Mouse (Mus musculus): Measurements from ENCODE around the gene Cul7. TPM values are rescaled to one million over a fixed set of nuclear protein-coding genes. Genes with fewer than 3 reads are reported as not detected.

The Cul7 gene
- polyA plus RNA-seq, 1 experiment from 2014 or later: 28.2 TPM

DNA sequence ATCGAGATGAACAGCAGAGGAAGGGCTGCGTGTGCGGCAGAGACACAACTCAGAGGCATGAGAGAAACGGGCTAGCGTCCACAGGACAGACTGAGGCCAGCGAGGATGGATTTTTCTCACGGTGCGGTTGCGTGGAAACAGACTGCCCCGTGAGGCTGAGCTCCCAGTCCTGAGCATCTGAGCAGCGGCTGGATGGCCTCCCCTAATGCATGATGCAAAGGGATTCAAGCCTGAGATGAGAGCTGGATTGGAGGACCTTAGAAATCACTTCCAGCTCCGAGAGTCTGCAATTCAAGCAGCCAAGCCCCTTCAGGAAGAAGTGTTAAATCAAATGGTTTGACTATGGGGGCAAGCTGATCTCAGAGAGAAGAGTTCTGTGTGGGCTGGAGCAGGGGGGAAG is 51.4 kb downstream of the Cul7 start:
- DNase-seq (ENCODE audit: low spot score) (no peak), ATAC-seq (replicated peaks; ENCODE audit: low FRiP score) (no peak)
- Histone ChIP-seq H3K9ac (ENCODE audit: low read depth, low read length) (no peak overlapping the region), H3K4me2 (no peak overlapping the region), H3K4me1 (replicated peaks; ENCODE audit: control insufficient read depth, insufficient read depth, low read length) (peaks cover 23% of the 10 kb centered on the region), H3K9me3 (ENCODE audit: control insufficient read depth, low read length) (no peaks in the 10 kb centered on the region), H3K27me3 (replicated peaks; ENCODE audit: control insufficient read depth, insufficient read depth, low read length) (no peaks in the 10 kb centered on the region), H3K36me3 (ENCODE audit: control insufficient read depth, insufficient read depth, low read length) (peaks cover 10% of the 10 kb centered on the region; the same call in 1 of the 2 replicates), H3K27ac (ENCODE audit: low read depth, low read length) (no peak overlapping the region), H3K4me3 (ENCODE audit: low read depth, low read length) (no peak overlapping the region)
- WGBS: 82% methylated on average over 12 of the region's 12 CpGs

DNA sequence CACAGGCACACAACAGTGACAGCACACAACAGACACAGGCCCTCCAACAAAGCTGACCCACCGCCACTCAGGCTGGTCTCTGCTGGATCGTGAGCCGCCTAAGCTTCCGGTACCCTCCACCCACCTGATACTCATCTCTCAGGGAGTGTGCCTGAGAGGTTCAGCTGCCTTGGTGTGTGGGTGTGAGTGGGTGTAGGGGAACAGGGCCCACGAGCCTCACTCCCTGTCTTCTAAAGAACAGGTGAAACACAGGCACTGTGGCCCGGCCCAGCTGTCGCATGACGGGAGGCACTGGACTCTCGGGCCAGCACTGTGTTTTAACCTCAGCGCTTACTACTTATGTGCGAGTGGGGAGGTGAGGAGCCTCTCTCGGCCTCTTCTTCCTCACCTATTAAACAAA is 52.0 kb downstream of the Cul7 start:
- WGBS: 78% methylated on average over 12 of the region's 12 CpGs
- Histone ChIP-seq H3K27me3 (replicated peaks; ENCODE audit: control insufficient read depth, insufficient read depth, low read length) (no peaks in the 10 kb centered on the region), H3K27ac (ENCODE audit: low read depth, low read length) (no peak overlapping the region), H3K9me3 (ENCODE audit: control insufficient read depth, low read length) (no peaks in the 10 kb centered on the region), H3K4me2 (no peak overlapping the region), H3K9ac (ENCODE audit: low read depth, low read length) (0 out of 2 replicates have a peak overlapping the region, but pooled peaks have one; percentile 11), H3K36me3 (ENCODE audit: control insufficient read depth, insufficient read depth, low read length) (peaks cover 10% of the 10 kb centered on the region; the same call in 1 of the 2 replicates), H3K4me1 (replicated peaks; ENCODE audit: control insufficient read depth, insufficient read depth, low read length) (peaks cover 23% of the 10 kb centered on the region), H3K4me3 (ENCODE audit: low read depth, low read length) (no peak overlapping the region)
- DNase-seq (ENCODE audit: low spot score) (no peak), ATAC-seq (replicated peaks; ENCODE audit: low FRiP score) (no peak)

DNA sequence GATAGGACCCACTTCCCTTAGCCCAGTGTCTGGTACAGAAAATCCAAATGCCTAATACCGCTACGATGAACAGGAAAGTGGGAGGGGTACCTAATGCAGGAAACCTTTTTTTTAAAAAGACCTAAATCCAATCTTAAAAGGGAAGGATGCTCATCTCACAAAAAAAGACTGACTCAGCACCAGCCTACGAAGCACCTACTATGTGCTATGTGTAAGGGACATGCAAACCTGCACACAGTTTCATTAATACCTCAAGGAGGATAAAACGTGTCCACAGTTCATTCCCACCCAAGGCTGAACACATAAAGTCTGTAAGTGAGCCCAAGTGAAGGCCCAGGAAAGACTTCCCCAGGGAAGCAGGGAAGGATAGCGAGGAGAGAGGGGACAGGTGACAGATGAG is 52.4 kb downstream of the Cul7 start:
- Histone ChIP-seq H3K9ac (ENCODE audit: low read depth, low read length) (peak overlapping the region; percentile 74; the same call in 1 of the 2 replicates), H3K4me3 (ENCODE audit: low read depth, low read length) (0 out of 2 replicates have a peak overlapping the region, but pooled peaks have one; percentile 76), H3K36me3 (ENCODE audit: control insufficient read depth, insufficient read depth, low read length) (peaks cover 10% of the 10 kb centered on the region; the same call in 1 of the 2 replicates), H3K4me2 (peak overlapping the region; percentile 82), H3K27me3 (replicated peaks; ENCODE audit: control insufficient read depth, insufficient read depth, low read length) (no peaks in the 10 kb centered on the region), H3K27ac (ENCODE audit: low read depth, low read length) (no peak overlapping the region), H3K9me3 (ENCODE audit: control insufficient read depth, low read length) (no peaks in the 10 kb centered on the region), H3K4me1 (replicated peaks; ENCODE audit: control insufficient read depth, insufficient read depth, low read length) (peaks cover 23% of the 10 kb centered on the region)
- ATAC-seq (replicated peaks; ENCODE audit: low FRiP score): no peak
- no peak for DNase-seq (ENCODE audit: low spot score)
- 83% methylated on average over 5 of the region's 5 CpGs for WGBS

DNA sequence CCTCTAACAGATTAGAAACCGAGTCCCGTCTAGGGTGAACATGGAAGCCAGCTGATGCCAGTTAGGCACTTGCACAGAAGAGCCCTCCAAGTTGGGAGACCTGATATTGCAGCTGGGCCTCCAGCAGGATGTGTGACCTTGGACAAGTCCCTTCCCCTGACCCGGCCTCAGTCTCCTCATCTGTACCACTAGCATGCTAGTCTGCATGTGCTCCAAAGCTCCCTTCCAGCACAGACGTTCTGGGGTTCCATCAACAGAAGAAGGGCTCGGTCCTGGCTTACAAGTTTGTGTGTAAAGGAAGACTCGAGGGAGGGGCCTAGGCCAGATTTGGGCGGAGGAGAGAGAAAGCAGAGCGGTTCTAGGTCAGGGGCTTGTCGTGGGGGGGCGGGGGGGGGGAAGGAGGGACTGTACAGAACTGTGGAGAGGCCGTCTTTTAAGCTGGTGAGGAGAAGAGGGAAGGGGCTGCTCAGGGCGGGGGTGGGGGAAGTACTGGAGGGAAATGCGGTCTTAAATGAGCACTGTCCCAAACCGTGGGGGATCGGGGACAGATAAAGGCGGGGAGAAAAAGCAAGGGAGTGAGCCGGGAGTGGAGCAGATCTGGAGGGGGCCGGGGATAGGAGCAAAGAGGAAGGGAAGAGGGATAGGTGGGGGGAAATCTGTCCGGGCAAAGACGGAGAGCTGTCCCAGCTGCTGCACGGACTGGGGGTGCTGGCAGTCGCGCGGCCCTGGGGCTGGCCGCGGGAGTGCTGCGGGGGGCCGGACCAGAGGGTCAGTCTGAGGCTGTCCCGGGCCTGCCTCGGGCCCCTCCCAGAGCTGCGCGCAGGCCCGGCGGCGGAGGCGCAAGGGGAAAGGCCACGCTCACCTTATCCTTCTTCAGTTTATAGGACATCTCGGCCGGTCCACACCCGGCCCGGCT is 54.1 kb downstream of the Cul7 start:
- Histone ChIP-seq H3K27me3 (replicated peaks; ENCODE audit: control insufficient read depth, insufficient read depth, low read length) (no peaks in the 10 kb centered on the region), H3K9ac (ENCODE audit: low read depth, low read length) (peak overlapping the region; percentile 74), H3K9me3 (ENCODE audit: control insufficient read depth, low read length) (no peaks in the 10 kb centered on the region), H3K4me1 (replicated peaks; ENCODE audit: control insufficient read depth, insufficient read depth, low read length) (peaks cover 23% of the 10 kb centered on the region), H3K4me2 (peak overlapping the region; percentile 82), H3K36me3 (ENCODE audit: control insufficient read depth, insufficient read depth, low read length) (peaks cover 5% of the 10 kb centered on the region; the same call in 1 of the 2 replicates), H3K4me3 (ENCODE audit: low read depth, low read length) (peak overlapping the region; percentile 76), H3K27ac (ENCODE audit: low read depth, low read length) (peak overlapping the region; percentile 57)
- 3% methylated on average over 40 of the region's 41 CpGs for WGBS
- ATAC-seq (replicated peaks; ENCODE audit: low FRiP score) (peak; percentile 63), DNase-seq (ENCODE audit: low spot score) (peak; percentile 47)

DNA sequence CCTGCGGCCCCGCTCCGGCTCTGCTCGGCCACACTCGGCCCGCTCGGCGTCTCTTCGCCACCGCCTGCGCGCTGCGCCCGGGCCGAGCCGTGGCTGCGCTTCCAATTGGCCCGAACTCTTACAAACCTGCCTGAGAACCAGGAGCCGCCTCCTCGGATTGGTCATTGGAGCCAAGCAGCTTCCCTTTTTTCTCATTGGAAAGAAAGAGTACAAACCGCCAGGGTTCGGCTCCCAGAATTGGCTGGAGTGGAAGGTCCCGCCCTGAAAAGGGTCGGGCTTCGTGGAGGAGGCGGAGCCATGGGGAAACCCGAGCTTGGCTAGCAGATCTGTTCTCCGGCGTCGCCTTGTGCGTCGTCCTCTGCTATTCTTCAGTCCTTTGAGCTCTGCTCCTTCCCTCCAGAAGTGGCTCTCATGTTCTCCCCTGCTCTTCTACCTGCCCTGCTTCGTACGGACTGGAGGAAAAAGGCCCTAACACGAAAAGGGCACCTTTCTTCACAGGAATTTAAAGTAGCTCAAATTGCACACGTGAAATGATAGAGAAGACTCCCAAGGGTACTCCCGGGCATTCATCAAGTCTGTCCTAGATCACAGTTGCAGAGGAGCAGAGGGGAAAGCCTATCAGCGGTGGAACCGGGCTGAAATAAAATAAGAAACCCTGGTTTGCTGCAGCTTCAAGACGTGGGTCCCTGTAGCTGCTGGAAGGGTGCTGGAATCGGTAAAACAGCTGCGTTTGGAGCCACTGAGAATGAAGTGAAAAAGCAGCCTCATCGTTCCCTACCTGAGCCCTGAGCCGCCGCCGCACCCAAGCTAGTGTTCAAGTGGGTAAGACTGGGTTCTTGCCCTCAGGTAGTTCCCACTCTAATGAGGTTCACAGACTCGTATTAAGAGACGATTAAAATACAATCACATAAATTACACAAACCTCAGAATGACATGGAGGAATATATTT is 55.0 kb downstream of the Cul7 start, which contains the start of gene Ppp2r5d:
TSS of gene Ppp2r5d (minus strand) at position 225 of the 949 bp plus-strand sequence.
- ATAC-seq (replicated peaks; ENCODE audit: low FRiP score) (peak; percentile 94), DNase-seq (ENCODE audit: low spot score) (peak; percentile 89)
- H3K27ac ChIP-seq (ENCODE audit: low read depth, low read length): peak within 1 kb of the TSS; percentile 78
- no peaks in the 10 kb centered on the region for H3K27me3 ChIP-seq (replicated peaks; ENCODE audit: control insufficient read depth, insufficient read depth, low read length)
- H3K36me3 ChIP-seq (ENCODE audit: control insufficient read depth, insufficient read depth, low read length): no peaks in the 10 kb centered on the region
- no peaks in the 10 kb centered on the region for H3K9me3 ChIP-seq (ENCODE audit: control insufficient read depth, low read length)
- H3K9ac ChIP-seq (ENCODE audit: low read depth, low read length): peak within 1 kb of the TSS; percentile 74
- H3K4me3 ChIP-seq (ENCODE audit: low read depth, low read length): peak within 1 kb of the TSS; percentile 76
- peak within 1 kb of the TSS; percentile 90 for H3K4me2 ChIP-seq
- H3K4me1 ChIP-seq (replicated peaks; ENCODE audit: control insufficient read depth, insufficient read depth, low read length): peaks cover 23% of the 10 kb centered on the region
- WGBS: 1% methylated on average over 48 of the region's 48 CpGs

DNA sequence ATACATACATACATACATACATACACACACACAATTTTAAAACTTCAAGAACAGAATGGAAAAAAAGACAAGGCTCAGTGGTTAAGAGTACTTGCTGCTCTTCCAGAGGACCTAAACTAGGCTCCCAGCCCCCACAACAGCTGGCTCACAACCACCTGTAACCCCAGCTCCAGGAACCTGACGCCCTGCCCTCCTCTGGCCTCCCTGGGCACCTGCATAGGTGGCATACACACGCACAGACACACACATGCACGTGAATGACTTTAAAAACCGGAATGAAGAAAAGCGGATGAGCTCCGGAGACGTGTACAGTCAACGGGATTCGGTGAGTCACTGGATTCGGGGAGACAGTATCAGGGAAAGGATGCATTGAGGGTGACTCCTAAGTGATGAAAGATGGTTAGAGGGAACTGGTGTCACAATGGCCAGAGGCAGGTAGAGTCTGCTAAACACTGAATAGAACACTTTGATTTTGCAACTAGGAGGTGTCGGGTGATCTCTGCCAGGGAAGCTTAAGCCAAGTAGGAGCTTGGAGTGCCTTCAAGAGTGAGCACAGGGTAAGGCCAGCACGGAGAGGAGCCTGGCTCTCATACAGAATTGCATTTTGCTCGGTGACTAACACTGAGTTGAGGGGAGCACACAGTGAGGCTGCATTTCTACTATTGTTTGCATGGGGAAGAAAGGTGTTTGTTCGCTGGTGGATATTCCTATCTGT is 56.4 kb downstream of the Cul7 start:
- no peaks in the 10 kb centered on the region for H3K36me3 ChIP-seq (ENCODE audit: control insufficient read depth, insufficient read depth, low read length)
- H3K9ac ChIP-seq (ENCODE audit: low read depth, low read length): no peak overlapping the region
- no peak overlapping the region for H3K4me3 ChIP-seq (ENCODE audit: low read depth, low read length)
- H3K27me3 ChIP-seq (replicated peaks; ENCODE audit: control insufficient read depth, insufficient read depth, low read length): no peaks in the 10 kb centered on the region
- H3K27ac ChIP-seq (ENCODE audit: low read depth, low read length): no peak overlapping the region
- peaks cover 23% of the 10 kb centered on the region for H3K4me1 ChIP-seq (replicated peaks; ENCODE audit: control insufficient read depth, insufficient read depth, low read length)
- ATAC-seq (replicated peaks; ENCODE audit: low FRiP score) (no peak), DNase-seq (ENCODE audit: low spot score) (no peak)
- no peak overlapping the region for H3K4me2 ChIP-seq
- H3K9me3 ChIP-seq (ENCODE audit: control insufficient read depth, low read length): no peaks in the 10 kb centered on the region
- 90% methylated on average over 14 of the region's 14 CpGs for WGBS

DNA sequence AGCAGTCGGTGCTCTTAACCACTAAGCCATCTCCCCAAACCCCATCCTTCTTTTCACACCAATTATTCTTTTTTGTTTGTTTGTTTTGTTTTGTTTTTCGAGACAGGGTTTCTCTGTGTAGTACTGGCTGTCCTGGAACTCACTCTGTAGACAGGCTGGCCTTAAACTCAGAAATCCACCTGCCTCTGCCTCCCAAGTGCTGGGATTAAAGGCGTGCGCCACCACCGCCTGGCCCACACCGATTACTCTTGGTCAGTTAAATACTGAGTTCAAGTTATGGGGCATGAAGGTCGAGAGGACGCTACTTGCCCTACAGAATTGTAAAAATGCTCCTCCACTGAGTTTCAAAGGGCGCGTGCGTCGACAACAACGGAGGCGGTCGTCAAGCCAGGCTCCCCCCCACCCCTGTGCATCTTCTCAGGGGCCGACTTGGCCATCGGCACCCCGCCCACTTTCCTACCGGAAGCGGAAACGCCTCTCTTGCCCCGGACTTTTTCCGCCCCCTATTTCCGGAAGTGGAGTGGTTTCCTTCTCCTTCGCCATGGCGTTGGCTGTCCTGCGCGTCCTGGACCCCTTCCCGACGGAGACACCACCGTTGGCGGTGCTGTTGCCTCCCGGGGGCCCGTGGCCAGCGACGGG is 60.9 kb downstream of the Cul7 start, which contains the start of gene Pex6:
TSS of gene Pex6 (plus strand) at position 505 of the 639 bp plus-strand sequence.
- ATAC-seq (replicated peaks; ENCODE audit: low FRiP score) (peak; percentile 86), DNase-seq (ENCODE audit: low spot score) (peak; percentile 93)
- Histone ChIP-seq H3K4me3 (ENCODE audit: low read depth, low read length) (peak within 1 kb of the TSS; percentile 99), H3K9me3 (ENCODE audit: control insufficient read depth, low read length) (no peaks in the 10 kb centered on the region), H3K36me3 (ENCODE audit: control insufficient read depth, insufficient read depth, low read length) (peaks cover 2% of the 10 kb centered on the region; the same call in 1 of the 2 replicates), H3K9ac (ENCODE audit: low read depth, low read length) (peak within 1 kb of the TSS; percentile 82), H3K27ac (ENCODE audit: low read depth, low read length) (peak within 1 kb of the TSS; percentile 78), H3K4me2 (peak within 1 kb of the TSS; percentile 98), H3K4me1 (replicated peaks; ENCODE audit: control insufficient read depth, insufficient read depth, low read length) (peaks cover 14% of the 10 kb centered on the region), H3K27me3 (replicated peaks; ENCODE audit: control insufficient read depth, insufficient read depth, low read length) (no peaks in the 10 kb centered on the region)
- WGBS: 7% methylated on average over 36 of the region's 36 CpGs

Measured in liver, embryonic 11.5 days (tissue).